Mouse (Mus musculus) erythroid progenitor cell, adult 5-6 weeks (primary cell): Measurements from ENCODE around the gene Mdm2. TPM values are rescaled to one million over a fixed set of nuclear protein-coding genes. Genes with fewer than 3 reads are reported as not detected.

Experiments
- ATAC-seq: replicated peaks from 2 replicates; pipeline ENCODE4 v1.8.0; 2016; ENCODE audit warnings: moderate number of reproducible peaks, mild to moderate bottlenecking, moderate TSS enrichment, inconsistent platforms; ENCODE audit not compliant: poor library complexity, low FRiP score, severe bottlenecking
- total RNA-seq, 2 experiments: library from RNA; stranded (forward) in 1 of 2; stranded (reverse) in 1 of 2; fragments of 150-400 nt in 1 of 2; fragments of 186-747, 209-891 nt in 1 of 2; gene quantifications; 2 replicates each; pipeline versions ENCODE4 v1.2.3 to v1.2.4; 2015 to 2017; ENCODE audit warnings: low replicate concordance in 2 of 2

The Mdm2 gene
- total RNA-seq, 2 experiments from 2014 or later = 82.0 to 84.7 TPM

- ATAC-seq = no peak
These were observed 8.3 kb downstream of the Mdm2 start for GRCm38 (mm10) chr10:117702024-117702833.

DNA sequence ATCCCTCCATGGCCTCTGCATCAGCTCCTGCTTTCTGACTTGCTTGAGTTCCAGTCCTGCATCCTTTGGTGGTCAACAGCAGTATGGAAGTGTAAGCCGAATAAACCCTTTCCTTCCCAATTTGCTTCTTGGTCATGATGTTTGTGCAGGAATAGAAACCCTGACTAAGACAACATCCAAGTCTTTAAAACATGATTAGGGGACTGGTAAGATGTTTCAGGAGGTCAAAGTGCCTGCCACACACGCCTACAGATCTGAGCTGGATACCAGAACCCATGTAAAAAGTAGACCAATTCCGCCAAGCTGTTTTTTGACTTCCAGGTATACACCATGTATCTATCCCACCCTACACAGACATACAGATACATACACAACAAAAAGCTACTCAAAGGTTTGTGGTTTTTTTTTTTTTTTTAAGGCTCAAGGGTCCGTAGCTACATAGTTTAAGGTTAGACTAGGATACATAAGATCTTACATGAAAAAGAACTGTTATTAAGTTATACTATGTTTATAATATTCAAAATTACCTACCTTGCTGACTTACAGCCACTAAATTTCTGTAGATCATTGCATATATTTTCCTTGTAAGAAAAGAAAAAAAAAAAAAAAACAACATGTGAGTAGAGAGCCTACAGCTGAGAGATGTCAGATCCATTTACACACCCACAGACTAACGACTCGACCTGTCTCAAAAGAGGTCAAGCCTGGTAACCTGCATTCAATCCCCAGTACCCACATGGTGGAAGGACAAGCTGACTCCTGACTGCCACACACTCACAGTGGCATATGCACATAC, 9.3 kb downstream of the Mdm2 start:
- no peak for ATAC-seq

GRCm38 (mm10) chr10:117700450-117700849, 10.1 kb downstream of the Mdm2 start:
- no peak for ATAC-seq

DNA sequence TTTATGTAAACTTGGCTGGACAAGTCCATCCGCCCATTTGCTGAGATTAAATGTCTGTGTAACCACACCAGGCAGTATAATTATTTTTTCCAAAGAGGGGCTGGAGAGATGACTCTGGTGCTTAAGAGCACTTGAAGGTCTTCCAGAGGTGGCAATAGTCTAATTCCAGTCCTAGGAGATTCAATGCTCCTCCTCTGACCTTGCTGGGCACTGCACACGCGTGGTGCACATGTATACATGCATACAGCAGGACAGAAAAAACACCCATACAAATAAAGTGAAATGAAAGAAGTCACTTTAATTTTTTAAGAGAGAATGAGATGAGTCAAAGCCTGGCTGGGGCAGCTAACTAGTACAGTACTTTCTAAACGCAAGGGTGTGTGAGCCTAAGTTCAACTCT, 10.6 kb downstream of the Mdm2 start:
- ATAC-seq = no peak

DNA sequence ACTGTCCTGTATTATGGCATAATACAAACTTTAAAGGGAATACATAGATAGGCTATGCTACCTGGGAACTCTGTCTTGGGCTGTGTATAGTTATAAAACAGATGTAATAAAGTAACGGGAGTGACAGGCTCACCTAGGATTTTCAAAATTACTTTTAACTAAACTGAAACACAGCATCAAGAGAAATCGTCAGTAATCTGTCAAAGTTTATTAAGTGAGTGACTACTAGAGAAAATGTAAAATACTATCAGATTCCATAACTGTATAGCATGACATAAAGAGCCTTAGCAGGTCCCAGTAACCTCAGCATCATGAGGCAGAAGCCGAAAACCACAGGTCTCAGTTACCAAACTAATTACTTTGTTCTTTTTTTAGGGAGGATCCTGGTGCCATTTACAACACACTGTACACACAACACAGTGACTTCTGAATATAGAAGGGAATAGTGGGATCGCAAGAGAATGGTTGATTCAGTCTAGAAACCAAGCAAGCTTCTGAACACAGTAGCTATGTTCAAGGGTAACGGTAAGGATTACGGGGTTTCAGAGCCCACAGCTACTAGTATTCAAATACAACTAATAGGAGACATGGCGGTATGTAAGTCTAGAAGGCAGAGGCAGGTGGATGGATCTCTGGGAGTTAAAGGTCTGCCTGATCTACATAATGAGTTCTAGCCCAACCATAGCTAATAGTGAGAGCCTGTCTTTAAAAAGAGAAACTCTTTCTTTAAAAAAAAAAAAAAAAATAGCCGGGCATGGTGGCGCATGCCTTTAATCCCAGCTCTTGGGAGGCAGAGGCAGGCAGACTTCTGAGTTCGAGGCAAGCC, 12.0 kb downstream of the Mdm2 start:
- no peak for ATAC-seq

DNA sequence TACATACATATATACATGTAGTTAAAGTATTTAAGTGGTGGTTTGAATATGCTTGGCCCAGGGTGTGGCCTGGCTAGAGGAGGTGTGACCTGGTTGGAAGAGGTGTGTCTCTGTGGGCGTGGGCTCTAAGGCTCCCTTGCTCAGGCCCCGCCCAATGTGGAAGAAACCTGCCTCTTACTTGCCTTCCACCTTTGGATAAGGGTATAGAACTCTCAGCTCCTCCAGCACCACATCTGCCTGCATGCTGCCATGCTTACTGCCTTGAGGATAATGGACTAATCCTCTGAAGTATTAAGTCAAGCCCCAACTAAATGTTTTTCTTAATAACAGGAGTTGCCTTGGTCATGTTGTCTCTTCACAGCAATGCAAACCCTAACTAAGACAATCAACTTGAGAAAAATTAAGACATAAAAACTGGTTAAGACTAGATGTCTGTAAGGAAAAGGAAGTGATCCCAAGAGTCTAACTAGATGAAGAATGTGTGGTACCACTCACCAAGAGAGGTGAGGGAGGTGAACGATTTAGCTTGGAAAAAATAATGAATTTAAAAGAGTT, 12.9 kb downstream of the Mdm2 start:
- peak; percentile 89 for ATAC-seq

DNA sequence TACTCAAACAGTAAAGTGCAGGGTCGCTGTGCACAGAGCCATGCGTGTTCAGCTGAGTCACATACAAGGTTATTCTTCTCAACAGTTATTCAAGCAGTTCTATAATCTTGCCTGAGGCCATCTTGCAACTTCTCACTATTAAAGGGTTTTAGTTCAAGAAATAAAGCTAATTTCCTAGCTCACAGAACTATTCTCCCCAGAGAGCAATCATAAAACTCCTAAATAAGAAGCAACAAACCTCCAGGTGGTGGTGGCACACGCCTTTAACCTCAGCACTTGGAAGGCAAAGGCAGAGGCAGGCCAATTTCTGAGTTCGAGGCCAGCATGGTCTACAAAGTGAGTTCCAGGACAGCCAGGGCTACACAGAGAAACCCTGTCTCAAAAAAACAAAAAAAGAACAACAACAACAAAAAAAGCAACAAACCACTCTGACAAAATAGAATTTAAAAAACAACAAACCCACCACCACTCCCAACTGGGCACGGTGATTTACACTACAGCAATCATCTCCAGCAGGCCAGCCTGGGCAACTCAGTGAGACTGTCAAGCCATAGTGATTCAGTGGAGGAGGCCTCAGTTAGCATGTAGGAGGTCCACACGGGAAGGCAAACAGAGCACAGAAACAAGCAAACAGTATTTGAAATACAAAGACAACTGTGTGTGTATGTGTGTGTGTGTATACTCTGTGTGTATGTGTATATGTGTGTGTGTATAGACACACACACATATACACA, 13.6 kb downstream of the Mdm2 start:
- ATAC-seq = no peak

DNA sequence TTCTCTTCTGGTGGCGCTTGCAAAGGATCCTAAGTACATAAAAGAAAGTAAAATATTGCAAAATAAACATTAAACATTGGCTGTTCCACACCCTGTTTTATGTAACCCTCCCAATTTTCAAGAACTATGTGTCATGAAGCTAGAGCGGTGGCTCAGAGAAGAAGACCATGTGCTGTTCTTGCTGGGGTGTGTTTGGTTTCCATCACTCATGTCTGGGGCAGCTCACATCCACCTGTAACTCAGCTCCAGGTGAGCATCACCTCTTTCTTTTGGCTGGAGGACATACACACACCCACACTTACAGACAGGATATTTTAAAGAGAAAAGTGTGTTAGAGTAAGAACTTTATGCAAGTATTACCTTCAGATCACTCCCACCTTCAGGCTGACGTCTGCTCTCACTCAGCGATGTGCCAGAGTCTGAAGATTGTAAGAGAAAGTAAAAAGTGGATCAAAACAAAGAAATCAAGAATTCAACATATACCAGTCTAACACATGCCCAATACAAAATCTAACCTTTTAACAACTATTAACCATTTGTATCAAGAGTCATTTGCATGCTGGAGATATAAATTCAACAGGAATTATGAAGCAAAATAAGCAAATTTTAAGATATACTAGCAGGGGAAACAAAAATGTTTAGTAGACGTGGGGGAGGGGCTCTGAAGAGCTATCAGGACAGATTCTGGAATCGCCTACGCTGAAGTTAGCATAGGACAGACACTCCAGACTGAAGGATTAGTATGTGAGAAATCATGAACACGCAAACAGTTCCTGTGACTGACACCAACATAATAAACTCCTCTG, 14.3 kb downstream of the Mdm2 start:
- no peak for ATAC-seq

DNA sequence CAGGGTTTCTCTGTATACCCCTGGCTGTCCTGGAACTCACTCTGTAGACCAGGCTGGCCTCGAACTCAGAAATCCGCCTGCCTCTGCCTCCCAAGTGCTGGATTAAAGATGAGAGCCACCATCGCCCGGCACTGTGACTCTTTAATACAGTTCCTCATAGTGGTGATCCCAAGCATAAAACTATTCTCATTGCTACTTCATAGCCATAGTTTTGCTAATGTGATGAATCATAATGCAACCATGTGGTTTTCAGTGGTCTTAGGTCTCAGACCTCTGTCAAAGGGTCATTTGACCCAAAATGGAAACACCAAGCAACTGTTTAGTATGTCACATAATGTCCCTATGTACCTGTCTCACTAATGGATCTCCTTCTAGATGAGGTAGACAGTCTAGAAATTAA, 15.0 kb downstream of the Mdm2 start:
- no peak for ATAC-seq

- no peak for ATAC-seq
These were observed 15.5 kb downstream of the Mdm2 start for GRCm38 (mm10) chr10:117695027-117695426.

DNA sequence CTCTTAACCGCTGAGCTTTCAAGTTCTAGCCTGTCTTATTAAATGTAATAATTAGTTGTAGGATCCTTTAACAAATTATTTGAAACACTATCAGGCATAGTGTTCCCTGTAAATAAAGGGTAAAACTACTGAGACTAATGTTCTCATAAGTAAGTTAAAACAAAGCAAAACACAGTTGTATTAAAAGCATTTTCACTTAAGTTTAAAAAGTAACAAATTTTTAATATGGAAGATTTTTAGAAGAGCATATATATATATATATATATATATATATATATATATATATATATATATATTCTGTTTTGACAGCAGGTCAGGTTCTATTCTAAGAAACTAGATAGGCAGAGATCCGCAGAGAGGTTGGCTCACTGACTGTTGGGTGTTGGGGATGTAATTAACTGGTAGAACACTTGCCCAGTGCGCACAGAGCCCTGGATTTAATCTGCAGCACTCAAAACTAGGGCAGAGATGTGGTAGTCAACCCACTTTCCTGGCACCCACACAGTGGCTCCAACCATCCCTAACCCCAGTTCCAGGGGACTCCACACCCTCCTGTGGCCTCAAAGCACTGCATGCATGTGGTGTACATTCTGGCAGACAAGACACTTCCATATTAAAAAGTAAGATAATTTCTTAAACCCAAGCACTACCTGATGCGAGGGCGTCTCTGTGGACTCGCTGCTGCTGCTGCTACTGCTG, 16.2 kb downstream of the Mdm2 start:
- ATAC-seq = no peak

DNA sequence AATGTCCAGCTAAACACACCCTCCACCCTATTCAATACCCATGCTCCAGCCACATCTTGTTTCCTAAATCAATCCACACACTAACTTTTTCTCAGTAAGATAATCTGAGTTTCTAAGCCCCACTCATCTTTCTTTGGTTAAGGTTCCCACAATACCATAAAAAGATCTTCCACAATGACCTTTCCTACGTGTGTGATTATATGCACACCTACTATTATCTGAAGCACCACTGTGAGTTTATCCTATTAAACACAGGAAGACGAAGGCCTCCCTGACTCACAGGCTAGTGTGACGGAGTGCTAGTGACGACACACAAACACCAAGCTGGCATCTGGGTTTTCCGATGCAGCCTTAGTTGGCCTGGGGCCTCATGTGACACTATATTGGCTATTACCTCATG, 17.6 kb downstream of the Mdm2 start:
- no peak for ATAC-seq

DNA sequence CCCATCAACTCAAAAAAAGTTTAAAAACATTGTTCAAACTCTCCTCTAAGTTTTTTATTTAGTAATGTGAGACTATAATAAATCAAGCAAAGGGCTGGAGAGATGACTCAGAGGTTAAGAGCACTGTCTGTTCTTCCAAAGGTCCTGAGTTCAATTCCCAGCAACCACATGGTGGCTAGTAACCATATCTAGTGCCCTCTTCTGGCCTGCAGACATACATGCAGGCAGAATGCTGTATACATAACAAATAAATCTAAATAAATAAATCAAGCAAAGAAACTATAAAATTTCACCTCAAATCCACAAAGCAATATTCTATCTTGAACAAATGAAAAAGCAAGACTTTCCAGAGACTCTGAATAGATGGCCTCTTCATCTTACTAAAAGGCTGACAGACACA, 18.4 kb downstream of the Mdm2 start:
- ATAC-seq = no peak

DNA sequence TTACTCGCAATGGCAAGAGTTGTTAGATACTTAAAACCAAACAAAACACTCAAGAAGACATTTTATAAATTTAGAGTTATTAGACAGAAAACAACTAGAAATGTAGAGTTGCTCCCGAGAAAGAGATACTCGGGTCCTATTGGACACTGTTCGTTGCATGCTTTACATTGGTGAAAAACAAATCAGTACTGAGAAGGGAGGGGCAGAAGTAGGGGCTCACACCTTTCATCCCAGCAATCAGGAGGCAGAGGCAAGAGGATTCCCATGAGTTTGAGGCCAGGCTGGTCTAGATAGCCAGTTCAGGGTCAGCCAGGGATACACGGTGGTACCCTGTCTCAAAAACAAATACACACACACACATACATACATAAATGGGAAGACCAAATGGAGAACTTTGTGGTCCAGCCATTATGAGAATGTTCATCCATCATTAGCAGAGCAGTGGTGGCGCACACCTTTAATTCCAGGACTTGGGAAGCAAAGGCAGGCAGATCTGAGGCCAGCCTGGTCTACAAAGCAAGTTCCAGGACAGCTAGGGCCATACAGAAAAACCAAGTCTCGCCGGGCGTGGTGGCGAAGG, 19.1 kb downstream of the Mdm2 start:
- ATAC-seq = no peak

DNA sequence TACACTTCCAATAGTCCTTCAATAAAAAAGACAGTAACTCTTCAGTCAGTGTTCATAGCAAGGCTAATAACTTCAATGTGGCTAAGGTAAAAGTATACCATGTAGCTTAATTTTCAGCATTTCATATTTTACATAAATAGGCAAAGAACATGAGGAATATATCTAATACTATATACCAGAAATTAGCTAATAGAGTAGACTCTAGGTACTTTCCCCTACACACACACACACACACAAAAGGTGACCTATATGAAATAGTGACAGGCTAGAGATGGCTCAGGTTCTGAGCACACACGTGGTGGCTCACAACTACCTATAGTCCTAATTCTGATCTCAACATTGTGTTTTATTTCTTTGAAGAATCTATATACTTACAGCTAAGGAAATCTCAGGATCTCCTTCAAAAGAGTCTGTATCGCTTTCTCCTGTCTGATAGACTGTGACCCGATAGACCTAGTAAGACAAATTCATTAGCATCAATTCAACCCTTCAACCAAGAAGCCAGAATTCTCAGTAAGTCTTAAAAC, 19.7 kb downstream of the Mdm2 start:
- ATAC-seq = no peak

GRCm38 (mm10) chr10:117690101-117690352, 20.5 kb downstream of the Mdm2 start:
- no peak for ATAC-seq

GRCm38 (mm10) chr10:117689297-117690100, 21.1 kb downstream of the Mdm2 start:
- no peak for ATAC-seq
